Mouse (Mus musculus) CH12.LX (cell line): Measurements from ENCODE around the gene Ccdc184. TPM values are rescaled to one million over a fixed set of nuclear protein-coding genes. Genes with fewer than 3 reads are reported as not detected.

Experiments
- DNase-seq: peaks from one replicate; pipeline ENCODE4 v3.0.0-alpha.2; 2013; ENCODE audit errors: extremely low read depth
- H3K27ac ChIP-seq: 2 replicates; pipeline ENCODE4 v1.5.1; 2012; ENCODE audit warnings: low read depth, mild to moderate bottlenecking, control low read depth, moderate library complexity; ENCODE audit not compliant: insufficient read depth
- H3K27me3 ChIP-seq: replicated peaks from 2 replicates; pipeline ENCODE3; 2012; ENCODE audit warnings: inconsistent platforms
- H3K36me3 ChIP-seq, 2 experiments: replicated peaks in 1 of 2; 2 replicates each; pipeline versions ENCODE3 to v1.6.1; 2012; ENCODE audit warnings: inconsistent platforms in 1 of 2, low read length in 1 of 2, mild to moderate bottlenecking in 1 of 2, mixed read lengths in 1 of 2, moderate library complexity in 1 of 2; ENCODE audit not compliant: control insufficient read depth in 1 of 2, insufficient read depth in 1 of 2
- H3K4me1 ChIP-seq, 2 experiments: 2 replicates each; pipeline ENCODE4 v1.6.1; 2012; ENCODE audit warnings: inconsistent platforms in 1 of 2, moderate library complexity in 1 of 2; ENCODE audit not compliant: insufficient read depth in 2 of 2, control insufficient read depth in 1 of 2
- H3K4me2 ChIP-seq: 2 replicates; pipeline ENCODE4 v1.6.1; 2012; ENCODE audit warnings: low read depth, mild to moderate bottlenecking, control low read depth; ENCODE audit not compliant: poor library complexity, insufficient read depth, severe bottlenecking
- H3K4me3 ChIP-seq, 3 experiments: fragments of 150-350 bp in 1 of 3; sonication (generic) in 1 of 3; replicated peaks in 1 of 3; 2 replicates each; pipeline versions ENCODE3 to v1.5.1; 2011 to 2012; ENCODE audit warnings: low read depth in 2 of 3, low read length in 2 of 3, mild to moderate bottlenecking in 2 of 3, moderate library complexity in 2 of 3, control low read depth in 1 of 3, improper control_type of control experiment in 1 of 3, inconsistent platforms in 1 of 3, mixed read lengths in 1 of 3; ENCODE audit not compliant: poor library complexity in 1 of 3
- H3K79me2 ChIP-seq: replicated peaks from 2 replicates; pipeline ENCODE4 v1.6.1; 2012; ENCODE audit warnings: mild to moderate bottlenecking, moderate library complexity; ENCODE audit not compliant: control insufficient read depth, poor library complexity, insufficient read depth, severe bottlenecking; ENCODE audit errors: extremely low read depth
- H3K9ac ChIP-seq: 2 replicates; pipeline ENCODE4 v1.6.1; 2012; ENCODE audit warnings: low read depth, mild to moderate bottlenecking, control low read depth, moderate library complexity; ENCODE audit not compliant: insufficient read depth
- H3K9me3 ChIP-seq: replicated peaks from 2 replicates; pipeline ENCODE3; 2012; ENCODE audit warnings: low read length, inconsistent platforms, mixed read lengths
- CHD2 ChIP-seq: IDR thresholded peaks from 2 replicates; pipeline ENCODE4 v1.6.1; 2011; ENCODE audit warnings: low read length, improper control_type of control experiment
- E2F4 ChIP-seq: IDR thresholded peaks from 2 replicates; pipeline ENCODE4 v1.6.1; 2011; ENCODE audit warnings: low read depth, low read length, improper control_type of control experiment; ENCODE audit not compliant: insufficient replicate concordance
- ELF1 ChIP-seq: IDR thresholded peaks from 2 replicates; pipeline ENCODE4 v1.6.1; 2014; ENCODE audit warnings: low read depth, mild to moderate bottlenecking, inconsistent platforms, low read length, improper control_type of control experiment
- EP300 ChIP-seq: IDR thresholded peaks from 2 replicates; pipeline ENCODE4 v1.6.1; 2011; ENCODE audit warnings: low read length, improper control_type of control experiment
- ETS1 ChIP-seq: conservative IDR thresholded peaks from 2 replicates; pipeline ENCODE4 v1.6.1; 2012; ENCODE audit warnings: low read depth, mild to moderate bottlenecking, inconsistent platforms, low read length, improper control_type of control experiment, moderate library complexity
- GABPA ChIP-seq: IDR thresholded peaks from 2 replicates; pipeline ENCODE4 v1.6.1; 2012; ENCODE audit warnings: low read depth, low read length, improper control_type of control experiment, inconsistent platforms; ENCODE audit not compliant: insufficient replicate concordance
- HCFC1 ChIP-seq: IDR thresholded peaks from 2 replicates; pipeline ENCODE4 v1.6.1; 2012; ENCODE audit warnings: low read depth, mild to moderate bottlenecking, inconsistent platforms, low read length, improper control_type of control experiment
- IRF4 ChIP-seq: IDR thresholded peaks from 2 replicates; pipeline ENCODE4 v1.6.1; 2014; ENCODE audit warnings: low read depth, mild to moderate bottlenecking, inconsistent platforms, low read length, improper control_type of control experiment
- JUN ChIP-seq: IDR thresholded peaks from 2 replicates; pipeline ENCODE4 v1.6.1; 2011; ENCODE audit warnings: low read depth, mild to moderate bottlenecking, low read length, improper control_type of control experiment, moderate library complexity; ENCODE audit not compliant: insufficient read depth
- KAT2A ChIP-seq: IDR thresholded peaks from 2 replicates; pipeline ENCODE4 v1.6.1; 2012; ENCODE audit warnings: low read length, improper control_type of control experiment, inconsistent platforms; ENCODE audit not compliant: insufficient replicate concordance
- MAFK ChIP-seq: IDR thresholded peaks from 2 replicates; pipeline ENCODE4 v1.6.1; 2011; ENCODE audit warnings: low read length, improper control_type of control experiment; ENCODE audit not compliant: insufficient replicate concordance
- MAX ChIP-seq: IDR thresholded peaks from 2 replicates; pipeline ENCODE4 v1.6.1; 2011; ENCODE audit warnings: low read length, improper control_type of control experiment
- MAZ ChIP-seq: IDR thresholded peaks from 2 replicates; pipeline ENCODE4 v1.6.1; 2012; ENCODE audit warnings: low read depth, mild to moderate bottlenecking, inconsistent platforms, low read length, improper control_type of control experiment, moderate library complexity
- MEF2A ChIP-seq: IDR thresholded peaks from 2 replicates; pipeline ENCODE4 v1.6.1; 2014; ENCODE audit warnings: low read depth, mild to moderate bottlenecking, inconsistent platforms, low read length, improper control_type of control experiment, borderline replicate concordance
- MXI1 ChIP-seq: IDR thresholded peaks from 2 replicates; pipeline ENCODE4 v1.6.1; 2011; ENCODE audit warnings: mild to moderate bottlenecking, low read depth, low read length, improper control_type of control experiment
- MYC ChIP-seq: IDR thresholded peaks from 2 replicates; pipeline ENCODE4 v1.6.1; 2011; ENCODE audit warnings: low read depth, mild to moderate bottlenecking, improper control_type of control experiment, low read length
- NELFE ChIP-seq: IDR thresholded peaks from 2 replicates; pipeline ENCODE4 v1.6.1; 2011; ENCODE audit warnings: low read depth, low read length, improper control_type of control experiment
- NRF1 ChIP-seq: IDR thresholded peaks from 2 replicates; pipeline ENCODE4 v1.6.1; 2014; ENCODE audit warnings: low read depth, mild to moderate bottlenecking, inconsistent platforms, low read length, improper control_type of control experiment, moderate library complexity
- POLR2A ChIP-seq: IDR thresholded peaks from 2 replicates; pipeline ENCODE4 v1.6.1; 2011; ENCODE audit warnings: low read depth, mild to moderate bottlenecking, improper control_type of control experiment, low read length
- POLR2AphosphoS2 ChIP-seq: IDR thresholded peaks from 2 replicates; pipeline ENCODE4 v1.6.1; 2011; ENCODE audit warnings: low read depth, low read length, improper control_type of control experiment
- RAD21 ChIP-seq: IDR thresholded peaks from 2 replicates; pipeline ENCODE4 v1.6.1; 2011; ENCODE audit warnings: low read depth, mild to moderate bottlenecking, low read length, improper control_type of control experiment, moderate library complexity
- RCOR1 ChIP-seq: conservative IDR thresholded peaks from 2 replicates; pipeline ENCODE4 v1.6.1; 2012; ENCODE audit warnings: low read depth, mild to moderate bottlenecking, inconsistent platforms, low read length, improper control_type of control experiment
- SIN3A ChIP-seq: IDR thresholded peaks from 2 replicates; pipeline ENCODE4 v1.6.1; 2012; ENCODE audit warnings: low read length, improper control_type of control experiment, inconsistent platforms
- TCF12 ChIP-seq: IDR thresholded peaks from 2 replicates; pipeline ENCODE4 v1.6.1; 2014; ENCODE audit warnings: low read depth, mild to moderate bottlenecking, inconsistent platforms, low read length, improper control_type of control experiment
- USF1 ChIP-seq: IDR thresholded peaks from 2 replicates; pipeline ENCODE4 v1.6.1; 2014; ENCODE audit warnings: low read depth, mild to moderate bottlenecking, inconsistent platforms, low read length, improper control_type of control experiment
- USF2 ChIP-seq: conservative IDR thresholded peaks from 2 replicates; pipeline ENCODE4 v1.6.1; 2011; ENCODE audit warnings: low read depth, low read length, improper control_type of control experiment
- ZC3H11A ChIP-seq: IDR thresholded peaks from 2 replicates; pipeline ENCODE4 v1.6.1; 2012; ENCODE audit warnings: low read depth, mild to moderate bottlenecking, inconsistent platforms, low read length, improper control_type of control experiment
- ZMIZ1 ChIP-seq: IDR thresholded peaks from 2 replicates; pipeline ENCODE4 v1.6.1; 2012; ENCODE audit warnings: low read depth, mild to moderate bottlenecking, inconsistent platforms, low read length, improper control_type of control experiment
- ZNF384 ChIP-seq: IDR thresholded peaks from 2 replicates; pipeline ENCODE4 v1.6.1; 2012; ENCODE audit warnings: low read depth, low read length, improper control_type of control experiment, inconsistent platforms
- dilution Hi-C: fragments of 300-500 bp; cut with MboI; formaldehyde crosslinking; loops from 2 replicates; pipeline ENCODE4 v1.14.3; 2020; ENCODE audit warnings: low sequenced_read_pairs; ENCODE audit not compliant: extremely low pct_unique_long_range_greater_than_20kb, extremely low pct_ligation_motif_present
- in situ Hi-C: fragments of 300-500 bp; cut with MboI; formaldehyde crosslinking; loops from 3 replicates; pipeline ENCODE4 v1.14.3; 2019; ENCODE audit warnings: low sequenced_read_pairs, low pct_ligation_motif_present, low pct_unique_long_range_greater_than_20kb, mixed read lengths
- polyA plus RNA-seq: library from polyadenylated mRNA; unstranded; fragments of >175 nt; gene quantifications from 2 replicates; pipeline ENCODE4 v1.2.1, GENCODE M21; 2012; ENCODE audit warnings: low read depth; ENCODE audit not compliant: insufficient read length
- total RNA-seq, 2 experiments: library from RNA; depleted of rRNA; stranded (reverse); fragments of 300-350 nt in 1 of 2; fragments of >200 nt in 1 of 2; gene quantifications; 2 replicates each; pipeline ENCODE4 v1.2.3; 2012 to 2014

Ccdc184 gene
- total and polyA plus RNA-seq, 3 experiments = 0.04 to 0.17 TPM; not detected in 1

DNA sequence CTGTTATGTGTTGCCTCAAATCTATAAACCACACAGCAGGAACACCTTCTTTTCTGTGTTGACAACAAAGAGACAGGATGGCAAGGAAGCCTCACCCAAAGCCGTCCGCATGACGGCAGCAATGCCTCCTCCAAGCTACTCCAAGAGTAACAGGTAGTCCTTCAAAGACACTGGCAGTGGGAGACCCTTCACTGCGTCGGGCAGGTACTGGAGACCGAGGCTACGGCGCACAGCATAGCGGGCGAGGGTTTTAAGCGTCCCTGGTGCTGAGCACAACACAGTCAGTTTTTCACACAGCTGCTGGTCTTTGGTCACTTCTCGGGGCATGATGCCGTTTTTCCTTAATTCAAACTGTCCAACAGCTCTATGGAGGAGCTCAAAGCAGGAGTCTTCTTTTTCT, 31.3 kb upstream of the Ccdc184 start:
- Histone ChIP-seq H3K4me3 (no peak overlapping the region), H3K9me3 (no peaks in the 10 kb centered on the region), H3K9ac (no peak overlapping the region), H3K4me1 (peaks cover 0 to 3% of the 10 kb centered on the region in 2 experiments; a peak in 1 of 4 replicates), H3K36me3 (peaks cover 60 to 95% of the 10 kb centered on the region in 2 experiments), H3K4me2 (no peak overlapping the region), H3K27ac (no peak overlapping the region), H3K27me3 (no peaks in the 10 kb centered on the region), H3K79me2 (no peaks in the 10 kb centered on the region)
- no peak for DNase-seq
- dilution Hi-C loops (no loop called here), in situ Hi-C loops (no loop called here)
- TF ChIP-seq RAD21 = no peak
- TF ChIP-seq HCFC1 = no peak
- TF ChIP-seq POLR2AphosphoS2 = no peak
- TF ChIP-seq E2F4 = no peak
- TF ChIP-seq MAX = no peak
- no peak for TF ChIP-seq NRF1
- no peak for TF ChIP-seq RCOR1
- no peak for TF ChIP-seq MAZ
- TF ChIP-seq USF1 = no peak
- no peak for TF ChIP-seq ELF1
- TF ChIP-seq SIN3A = no peak
- no peak for TF ChIP-seq USF2
- no peak for TF ChIP-seq IRF4
- TF ChIP-seq CHD2 = no peak
- TF ChIP-seq NELFE = no peak
- no peak for TF ChIP-seq ZNF384
- no peak for TF ChIP-seq ZMIZ1
- TF ChIP-seq JUN = no peak
- TF ChIP-seq EP300 = no peak
- TF ChIP-seq MEF2A = no peak

DNA sequence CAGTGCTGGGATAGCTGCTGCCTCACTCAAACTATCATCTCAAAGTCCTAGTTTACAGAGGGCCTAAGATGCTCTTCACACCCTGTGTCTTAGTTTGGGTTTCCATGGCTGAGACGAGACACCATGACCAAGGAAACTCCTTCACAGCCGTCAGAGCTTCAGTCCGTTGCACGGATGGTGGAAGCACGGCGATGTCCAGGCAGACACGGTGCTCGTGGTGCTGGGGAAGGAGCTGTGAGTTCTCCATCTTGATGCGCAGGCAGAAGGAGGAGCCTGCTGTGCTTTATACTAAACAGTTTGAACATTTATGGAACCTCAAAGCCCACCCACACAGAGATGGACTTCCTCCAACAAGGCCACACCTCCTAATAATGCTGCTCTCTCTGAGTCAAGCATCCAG, 30.1 kb upstream of the Ccdc184 start:
- TF ChIP-seq MXI1 = no peak
- no peak for TF ChIP-seq SIN3A
- no peak for TF ChIP-seq MYC
- TF ChIP-seq MAFK = no peak
- no peak for TF ChIP-seq JUN
- TF ChIP-seq KAT2A = no peak
- TF ChIP-seq IRF4 = no peak
- no peak for TF ChIP-seq GABPA
- TF ChIP-seq ZC3H11A = no peak
- no peak for TF ChIP-seq EP300
- no peak for TF ChIP-seq ETS1
- no peak for TF ChIP-seq USF2
- no peak for TF ChIP-seq POLR2A
- no peak for TF ChIP-seq TCF12
- TF ChIP-seq CHD2 = no peak
- Histone ChIP-seq H3K4me3 (no peak overlapping the region), H3K27me3 (no peaks in the 10 kb centered on the region), H3K9ac (no peak overlapping the region), H3K36me3 (peaks cover 66 to 93% of the 10 kb centered on the region in 2 experiments), H3K4me2 (no peak overlapping the region), H3K4me1 (peaks cover 0 to 3% of the 10 kb centered on the region in 2 experiments; a peak in 1 of 4 replicates), H3K79me2 (no peaks in the 10 kb centered on the region), H3K27ac (no peak overlapping the region), H3K9me3 (no peaks in the 10 kb centered on the region)
- in situ Hi-C loops (no loop called here), dilution Hi-C loops (no loop called here)
- DNase-seq = no peak
